Mouse (Mus musculus) stomach, embryonic 15.5 days (tissue): ENCODE results near the gene Rsph3b. TPM values are rescaled to one million over a fixed set of nuclear protein-coding genes. Genes with fewer than 3 reads are reported as not detected.
"Not testable (repeated sequence)": the region's sequence is repeated elsewhere in the genome, so short reads cannot be mapped to it uniquely, and the experiment has no call there.

ENCODE experiments used
- ATAC-seq: fragments of 200-750 bp; cut with Nextera tagmentation; 2 replicates; pipeline ENCODE4 v1.8.0; 2017; ENCODE audit warnings: low read depth, moderate number of reproducible peaks, moderate TSS enrichment; ENCODE audit not compliant: insufficient read depth, low FRiP score
- H3K27ac ChIP-seq: fragments of 300-500 bp; sonication (generic); 2 replicates; pipeline ENCODE4 v1.5.1; 2015; ENCODE audit warnings: mild to moderate bottlenecking, inconsistent platforms
- H3K27me3 ChIP-seq: fragments of 300-500 bp; sonication (generic); replicated peaks from 2 replicates; pipeline ENCODE4 v1.6.1; 2015; ENCODE audit warnings: inconsistent platforms
- H3K36me3 ChIP-seq: fragments of 300-500 bp; sonication (generic); 2 replicates; pipeline ENCODE4 v1.6.1; 2015; ENCODE audit warnings: inconsistent platforms
- H3K4me1 ChIP-seq: fragments of 300-500 bp; sonication (generic); 2 replicates; pipeline ENCODE4 v1.6.1; 2015; ENCODE audit warnings: inconsistent platforms
- H3K4me2 ChIP-seq: fragments of 300-500 bp; sonication (generic); 2 replicates; pipeline ENCODE4 v1.6.1; 2015; ENCODE audit warnings: mild to moderate bottlenecking, inconsistent platforms
- H3K4me3 ChIP-seq: fragments of 300-500 bp; sonication (generic); replicated peaks from 2 replicates; pipeline ENCODE4 v1.5.1; 2015; ENCODE audit warnings: inconsistent platforms
- H3K9ac ChIP-seq: fragments of 300-500 bp; sonication (generic); 2 replicates; pipeline ENCODE4 v1.6.1; 2015; ENCODE audit warnings: inconsistent platforms
- H3K9me3 ChIP-seq: fragments of 300-500 bp; sonication (generic); 2 replicates; pipeline ENCODE4 v1.6.1; 2016; ENCODE audit warnings: inconsistent platforms
- WGBS: fragments of 180-500 bp; shearing (Covaris S2); methylation state at CpG from one replicate; pipeline ENCODE4 v1.1.7; 2015; 5-methylcytosine and 5-hydroxymethylcytosine counted together
- polyA plus RNA-seq: library from polyadenylated mRNA; unstranded; fragments of >200 nt; fragmentation: Nextera tagmentation; extraction: Ambion mirVana; gene quantifications from 2 replicates; pipeline ENCODE4 v1.2.1, GENCODE M21; 2015

Gene Rsph3b
- polyA plus RNA-seq, 1 experiment from 2014 or later, result 54.0 TPM

DNA sequence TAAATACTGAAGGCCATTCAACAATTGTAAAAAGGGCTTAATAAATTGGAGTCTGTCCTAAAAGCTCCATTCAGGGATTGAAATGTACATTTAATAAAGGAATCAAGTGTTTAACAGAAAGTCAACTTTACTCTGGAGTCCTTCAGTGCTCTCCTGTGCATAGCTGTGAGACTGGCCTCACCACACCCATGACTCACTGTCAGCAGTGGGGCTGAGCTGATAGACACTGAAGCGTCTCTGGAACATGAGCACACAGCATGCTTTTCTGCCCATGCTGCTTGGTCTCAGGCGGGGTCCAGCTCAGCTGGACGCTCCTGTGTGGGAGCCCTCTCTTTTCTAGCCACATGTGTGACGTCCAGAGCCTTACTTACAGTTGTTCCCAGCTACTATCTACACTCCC is 5.9 kb downstream of the Rsph3b start:
- WGBS, result no CpG with 5 or more reads among the region's 4 CpGs
- H3K36me3 ChIP-seq, H3K4me3 ChIP-seq, H3K27me3 ChIP-seq, H3K9me3 ChIP-seq, H3K9ac ChIP-seq, H3K4me1 ChIP-seq, ATAC-seq, H3K27ac ChIP-seq, H3K4me2 ChIP-seq: not testable (repeated sequence)

DNA sequence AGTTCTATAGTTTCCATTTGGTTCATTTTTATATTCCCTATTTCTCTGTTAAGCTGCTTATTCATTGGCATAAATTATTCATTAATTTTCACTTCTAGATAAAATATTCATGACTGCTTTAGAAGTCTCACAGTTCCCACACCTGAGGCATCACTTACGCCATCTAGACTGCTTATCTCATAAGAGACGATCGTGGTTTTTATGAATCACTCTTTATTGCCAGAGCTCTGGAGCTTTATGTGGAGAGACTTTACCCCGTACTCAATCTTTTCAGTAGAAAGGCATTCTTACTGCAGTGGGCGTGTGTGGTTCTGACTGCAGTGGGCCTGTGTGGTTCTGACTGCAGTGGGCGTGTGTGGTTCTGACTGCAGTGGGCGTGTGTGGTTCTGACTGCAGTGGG is 16.9 kb downstream of the Rsph3b start:
- H3K36me3 ChIP-seq, H3K9ac ChIP-seq, H3K4me3 ChIP-seq, H3K4me2 ChIP-seq, ATAC-seq, H3K9me3 ChIP-seq, H3K27me3 ChIP-seq, H3K27ac ChIP-seq, H3K4me1 ChIP-seq: not testable (repeated sequence)
- 93% methylated on average over 7 of the region's 7 CpGs for WGBS

DNA sequence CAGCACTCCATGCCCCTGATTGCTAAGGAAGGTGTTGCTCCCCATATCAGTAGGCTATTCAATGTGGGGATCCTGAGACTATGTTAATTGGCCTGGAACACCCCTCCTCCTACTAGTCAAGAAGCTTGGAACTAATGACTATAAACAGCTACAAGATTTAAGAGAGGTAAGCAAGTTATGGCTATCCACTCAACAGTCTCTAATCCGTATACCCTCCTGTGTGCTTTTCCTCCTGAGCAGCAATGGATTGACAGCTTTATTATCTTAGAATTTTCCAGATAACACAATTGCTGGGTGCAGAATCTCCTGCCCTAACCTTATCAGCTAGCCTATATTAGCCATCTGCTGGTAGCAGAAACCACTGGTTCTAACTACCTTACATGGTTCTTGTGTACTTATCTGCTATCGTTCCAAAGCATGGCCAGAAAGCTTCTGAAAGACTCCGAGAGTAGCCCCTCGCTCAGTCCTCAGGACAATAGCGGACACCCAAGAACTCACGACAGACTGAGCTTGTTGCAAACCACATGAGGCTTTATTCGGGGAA is 28.1 kb downstream of the Rsph3b start:
- not testable (repeated sequence) for H3K4me3 ChIP-seq, H3K4me1 ChIP-seq, H3K27ac ChIP-seq, H3K36me3 ChIP-seq, H3K27me3 ChIP-seq, ATAC-seq, H3K9me3 ChIP-seq, H3K9ac ChIP-seq, H3K4me2 ChIP-seq
- 88% methylated on average over 7 of the region's 7 CpGs for WGBS

DNA sequence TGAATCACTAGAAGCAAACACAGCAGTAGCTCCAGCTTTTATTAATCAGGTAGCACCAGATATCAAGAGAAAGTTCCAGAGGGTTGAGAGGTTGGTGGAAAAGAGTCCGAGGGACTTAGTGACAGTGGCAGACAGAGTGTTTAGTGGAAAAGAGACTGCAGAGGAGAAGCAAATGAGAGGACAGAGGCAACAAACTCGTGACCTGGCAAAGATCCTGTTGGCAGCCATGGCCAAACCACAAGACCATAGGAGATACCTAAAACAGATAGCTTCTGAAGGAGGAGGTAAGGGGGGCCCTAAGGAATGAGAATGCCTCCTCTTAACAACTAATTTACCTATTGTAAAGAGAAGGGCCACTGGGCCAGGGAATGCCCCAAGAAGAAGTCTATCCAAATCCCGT is 29.1 kb downstream of the Rsph3b start:
- ATAC-seq, H3K4me1 ChIP-seq, H3K4me2 ChIP-seq, H3K27ac ChIP-seq, H3K9ac ChIP-seq, H3K9me3 ChIP-seq, H3K27me3 ChIP-seq, H3K36me3 ChIP-seq, H3K4me3 ChIP-seq: not testable (repeated sequence)
- 81% methylated on average over 3 of the region's 3 CpGs for WGBS

DNA sequence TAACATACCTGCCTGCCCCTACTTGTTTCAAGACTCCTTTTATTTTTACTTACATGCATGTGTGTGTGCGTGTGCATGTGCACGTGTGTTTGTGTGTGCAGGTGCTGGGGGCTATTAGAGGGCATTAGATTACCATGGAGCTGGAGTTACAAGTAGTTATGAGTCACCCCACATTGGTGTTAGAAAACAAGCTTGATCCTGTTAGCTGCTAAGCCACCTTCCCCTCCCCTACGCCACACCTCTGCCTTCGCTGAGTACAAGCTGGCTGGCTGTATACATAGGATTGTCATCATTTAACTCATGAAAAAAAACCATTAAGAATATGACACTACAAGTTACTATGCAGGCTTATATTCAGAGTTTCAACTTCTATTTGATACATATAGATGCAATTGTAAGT is 33.2 kb downstream of the Rsph3b start:
- H3K9ac ChIP-seq, H3K4me1 ChIP-seq, H3K9me3 ChIP-seq, H3K4me2 ChIP-seq, H3K4me3 ChIP-seq, ATAC-seq, H3K36me3 ChIP-seq, H3K27ac ChIP-seq, H3K27me3 ChIP-seq: not testable (repeated sequence)
- 83% methylated on average over 4 of the region's 4 CpGs for WGBS

DNA sequence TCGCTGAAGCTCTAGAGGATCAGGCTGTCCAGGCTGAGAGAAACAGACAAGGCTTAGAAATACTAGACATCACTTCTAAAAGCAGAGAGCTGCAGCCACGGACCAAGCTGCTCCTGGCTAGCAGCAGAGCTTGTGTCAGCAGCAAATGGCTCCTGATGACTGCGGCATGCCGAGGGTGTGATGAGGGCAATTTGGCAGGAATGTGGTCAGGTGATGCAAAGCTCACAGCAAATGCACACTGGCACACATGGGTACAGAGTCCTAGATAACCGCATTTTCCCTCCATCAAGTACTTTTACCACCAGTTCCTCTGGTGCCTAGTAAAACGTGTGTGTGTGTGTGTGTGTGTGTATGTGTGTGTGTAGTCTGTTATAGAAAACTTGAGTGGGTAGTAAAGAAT is 34.4 kb downstream of the Rsph3b start:
- not testable (repeated sequence) for H3K9me3 ChIP-seq, H3K36me3 ChIP-seq, H3K4me3 ChIP-seq, H3K4me2 ChIP-seq, ATAC-seq, H3K9ac ChIP-seq, H3K4me1 ChIP-seq, H3K27ac ChIP-seq, H3K27me3 ChIP-seq
- 68% methylated on average over 2 of the region's 6 CpGs for WGBS

DNA sequence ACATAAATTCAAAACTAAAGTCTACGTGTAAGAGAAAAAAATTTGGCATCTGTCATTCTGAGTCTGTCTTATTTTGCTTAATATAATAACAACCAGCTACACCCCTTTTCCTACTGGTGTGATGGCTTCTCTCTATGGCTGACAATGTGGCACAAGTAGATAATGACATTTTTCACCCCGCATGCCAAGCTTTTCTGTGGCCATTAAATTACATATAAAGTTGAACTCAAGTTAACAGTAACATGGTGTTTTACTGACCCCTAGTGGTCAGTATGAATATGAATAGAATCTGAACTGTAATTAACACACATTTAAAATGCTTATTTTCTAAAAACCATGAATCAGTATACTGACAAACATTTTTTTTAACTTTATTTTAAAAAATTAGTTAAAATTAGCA is 48.1 kb downstream of the Rsph3b start:
- H3K4me1 ChIP-seq, H3K9me3 ChIP-seq, H3K36me3 ChIP-seq, H3K27me3 ChIP-seq, H3K9ac ChIP-seq, H3K4me3 ChIP-seq, ATAC-seq, H3K4me2 ChIP-seq, H3K27ac ChIP-seq: not testable (repeated sequence)
- 73% methylated on average over 1 of the region's 2 CpGs for WGBS

DNA sequence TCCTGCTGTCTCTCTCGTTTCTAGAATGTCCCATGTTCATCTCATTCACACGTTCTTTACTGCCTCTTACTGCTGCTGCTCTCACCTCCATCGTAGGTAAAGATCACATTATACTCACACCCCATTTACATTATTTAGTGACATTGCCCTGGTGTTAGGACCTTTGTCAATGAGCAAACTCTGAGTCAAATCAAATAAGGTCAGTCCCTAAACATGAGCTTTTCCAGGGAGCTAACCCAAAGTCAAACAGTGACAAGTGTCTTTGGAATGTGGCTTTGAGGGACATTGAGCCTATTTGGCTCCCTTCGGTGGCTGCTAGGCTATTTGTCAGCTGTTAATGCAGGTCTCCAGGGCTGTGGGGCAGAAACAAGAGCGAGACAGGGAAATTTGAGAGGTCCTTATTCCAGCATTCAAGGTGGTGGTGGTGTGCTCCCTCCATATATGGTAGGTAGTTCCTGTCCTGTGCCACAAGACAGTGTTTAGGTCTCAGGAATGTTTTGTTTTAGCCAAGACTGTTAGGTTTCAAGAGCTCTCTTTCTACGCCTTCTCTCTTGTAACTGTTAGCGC is 50.4 kb downstream of the Rsph3b start:
- H3K4me2 ChIP-seq, H3K27me3 ChIP-seq, H3K9ac ChIP-seq, H3K27ac ChIP-seq, H3K36me3 ChIP-seq, H3K4me3 ChIP-seq, H3K4me1 ChIP-seq, H3K9me3 ChIP-seq: not testable (repeated sequence)
- WGBS, result 51% methylated on average over 7 of the region's 7 CpGs
- ATAC-seq, result peak; percentile 31; the same call in 1 of the 2 replicates

DNA sequence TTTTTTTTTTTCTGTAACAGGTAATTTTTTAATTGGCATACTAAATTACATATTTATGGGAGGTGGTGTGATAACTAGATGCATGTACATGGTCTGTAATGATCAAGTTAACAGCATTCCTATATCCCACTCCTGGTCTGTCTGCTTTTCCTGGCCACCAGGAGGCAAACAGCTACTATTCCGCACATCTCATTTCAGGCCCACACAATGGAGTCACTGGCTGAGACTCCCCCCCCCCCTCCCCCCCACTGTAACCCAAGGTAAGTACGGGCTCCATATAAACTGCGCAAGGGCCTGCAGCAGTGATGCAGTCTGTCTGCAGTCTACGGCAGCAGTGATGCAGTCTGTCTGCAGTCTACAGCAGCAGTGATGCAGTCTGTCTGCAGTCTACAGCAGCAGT is 51.7 kb downstream of the Rsph3b start:
- no peaks in the 10 kb centered on the region for H3K36me3 ChIP-seq
- no peak for ATAC-seq
- no peak overlapping the region for H3K4me3 ChIP-seq
- H3K27me3 ChIP-seq, result no peaks in the 10 kb centered on the region
- no peaks in the 10 kb centered on the region for H3K9me3 ChIP-seq
- H3K4me1 ChIP-seq, result no peaks in the 10 kb centered on the region
- no peak overlapping the region for H3K27ac ChIP-seq
- H3K4me2 ChIP-seq, result no peak overlapping the region
- WGBS, result 71% methylated on average over 4 of the region's 4 CpGs
- no peak overlapping the region for H3K9ac ChIP-seq

DNA sequence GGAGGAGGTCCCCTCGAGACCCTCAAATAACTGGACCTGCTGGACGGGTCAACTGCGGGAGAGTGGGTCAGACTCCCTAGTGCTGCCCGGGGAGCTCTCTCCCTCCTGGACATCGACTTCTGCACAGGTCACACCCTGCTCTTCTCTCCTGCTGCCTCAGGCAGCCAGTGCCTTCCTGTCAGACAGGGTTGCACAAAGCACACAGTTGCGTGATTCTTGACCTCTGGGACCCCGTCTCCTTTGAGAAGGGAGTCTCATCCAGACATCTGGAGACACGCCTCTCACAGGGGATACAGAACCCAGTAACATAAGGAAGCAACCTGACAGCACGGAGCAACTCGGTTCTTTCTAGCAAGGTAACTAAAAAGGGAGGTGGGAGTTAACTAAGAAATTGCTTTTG is 55.1 kb downstream of the Rsph3b start:
- Histone ChIP-seq H3K4me1 (no peaks in the 10 kb centered on the region), H3K9me3 (no peaks in the 10 kb centered on the region), H3K4me3 (no peak overlapping the region), H3K9ac (no peak overlapping the region), H3K36me3 (no peaks in the 10 kb centered on the region), H3K27me3 (no peaks in the 10 kb centered on the region), H3K4me2 (no peak overlapping the region), H3K27ac (no peak overlapping the region)
- 76% methylated on average over 10 of the region's 10 CpGs for WGBS
- no peak for ATAC-seq

DNA sequence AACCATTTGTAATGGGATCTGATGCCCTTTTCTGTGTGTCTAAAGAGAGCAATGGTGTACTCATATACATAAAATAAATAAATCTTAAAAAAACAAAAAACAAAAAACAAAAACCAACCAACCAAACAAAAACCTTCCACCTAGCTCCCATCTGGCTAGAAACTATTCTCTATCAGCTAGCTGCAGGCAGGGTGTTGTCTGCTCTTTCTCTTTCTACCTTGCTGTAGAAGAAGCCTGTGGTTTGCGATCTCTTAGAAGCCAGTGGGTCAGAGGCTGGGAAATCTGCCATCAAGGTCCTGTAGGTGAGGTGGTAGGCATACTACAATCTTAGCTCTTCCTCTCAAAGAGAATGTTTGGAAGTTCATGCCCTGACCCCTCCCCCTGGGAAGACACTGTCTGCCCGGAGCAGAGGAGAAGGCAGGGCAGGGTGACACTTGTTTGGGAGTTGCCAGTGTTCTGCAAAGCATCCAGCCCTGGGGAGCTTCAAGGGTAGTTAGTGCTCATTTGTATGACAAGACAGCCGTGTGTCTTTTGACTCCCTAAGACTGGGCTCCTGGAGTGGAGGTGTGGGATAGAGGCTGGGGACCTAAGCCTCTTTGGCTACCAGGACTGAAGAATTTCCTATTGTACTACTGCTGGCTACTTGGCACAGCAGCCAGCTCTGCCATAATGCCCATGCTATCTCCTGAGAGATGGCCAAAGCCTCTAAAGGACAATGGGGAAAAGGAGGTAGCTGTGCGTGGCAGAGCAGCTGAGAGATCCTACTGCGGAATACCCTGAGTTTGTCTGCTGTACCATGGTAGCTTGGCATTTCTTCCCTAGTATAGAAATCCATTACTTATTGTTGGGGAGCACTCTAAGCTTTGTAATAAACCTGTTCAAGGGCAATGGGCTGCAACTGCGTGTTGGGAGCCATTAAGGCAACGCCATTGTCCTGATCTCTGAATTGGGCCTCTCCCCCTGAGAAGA is 56.2 kb downstream of the Rsph3b start:
- no peaks in the 10 kb centered on the region for H3K9me3 ChIP-seq
- no peak overlapping the region for H3K4me2 ChIP-seq
- no peak overlapping the region for H3K9ac ChIP-seq
- no peaks in the 10 kb centered on the region for H3K4me1 ChIP-seq
- no peak overlapping the region for H3K4me3 ChIP-seq
- ATAC-seq, result no peak
- 75% methylated on average over 7 of the region's 7 CpGs for WGBS
- H3K27me3 ChIP-seq, result no peaks in the 10 kb centered on the region
- H3K36me3 ChIP-seq, result no peaks in the 10 kb centered on the region
- no peak overlapping the region for H3K27ac ChIP-seq

DNA sequence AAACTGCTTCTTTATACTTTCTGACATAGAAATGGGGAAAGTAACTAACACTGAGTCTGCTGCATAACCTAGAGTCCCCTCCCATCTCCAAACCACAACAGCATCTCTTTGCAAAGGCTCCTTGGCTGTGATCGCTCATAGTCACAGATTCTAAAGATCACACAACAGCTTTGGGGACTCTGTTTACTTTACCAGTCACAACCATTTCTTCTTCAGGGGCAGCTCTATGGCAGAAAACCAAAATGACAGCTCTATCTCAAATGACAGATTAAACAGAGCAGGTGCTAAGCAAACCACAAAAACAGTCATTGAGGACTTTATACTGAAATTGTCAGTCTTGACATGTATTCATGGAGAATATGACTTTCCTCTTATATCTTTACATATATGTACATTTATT is 62.0 kb downstream of the Rsph3b start:
- Histone ChIP-seq H3K27ac (no peak overlapping the region), H3K4me2 (no peak overlapping the region), H3K36me3 (no peaks in the 10 kb centered on the region), H3K27me3 (no peaks in the 10 kb centered on the region), H3K9ac (no peak overlapping the region), H3K4me3 (no peak overlapping the region), H3K9me3 (no peaks in the 10 kb centered on the region), H3K4me1 (no peaks in the 10 kb centered on the region)
- no peak for ATAC-seq
- 77% methylated on average over 1 of the region's 1 CpGs for WGBS
